Mouse (Mus musculus) ovary, postnatal 10 days (tissue): ENCODE data around the gene Lrrc10.
"Not testable (repeated sequence)": the region's sequence is repeated elsewhere in the genome, so short reads cannot be mapped to it uniquely, and the experiment has no call there.

Experiments used
- DNase-seq: peaks from one replicate; pipeline ENCODE4 v3.0.0; 2022; ENCODE audit warnings: low spot score

Lrrc10 gene

DNA sequence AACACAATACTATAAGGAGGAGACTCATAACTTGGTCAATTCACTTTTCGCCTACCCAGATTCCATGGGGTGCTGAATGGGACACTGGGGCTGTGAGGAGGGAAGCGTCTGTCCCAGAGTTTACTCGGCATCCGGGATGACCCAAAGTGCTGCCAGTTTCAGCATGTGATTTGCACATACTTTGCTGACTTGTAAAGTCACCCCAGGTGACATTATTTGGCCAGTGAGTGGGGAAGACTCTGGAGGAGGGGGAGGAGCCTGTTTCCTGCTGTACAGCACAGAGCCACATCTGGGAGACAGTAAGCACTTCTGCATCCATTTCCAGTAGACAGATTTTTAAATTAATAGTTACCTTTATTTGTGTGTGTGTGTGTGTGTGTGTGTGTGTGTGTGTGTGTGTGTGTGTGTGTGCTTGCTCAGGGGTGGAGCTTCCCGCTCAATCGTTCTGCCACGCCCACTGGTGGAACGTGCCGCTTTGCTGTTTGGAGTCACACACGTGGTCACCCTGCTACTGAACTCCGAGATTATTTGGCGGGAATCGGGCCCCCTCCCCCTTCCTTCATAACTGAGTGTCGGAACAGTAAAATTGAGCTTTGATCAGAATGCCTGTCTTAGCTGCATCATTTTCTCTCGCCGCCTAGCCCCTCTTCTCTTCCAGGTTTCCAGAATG is 1.5 kb upstream of the Lrrc10 start:
- DNase-seq: not testable (repeated sequence)

DNA sequence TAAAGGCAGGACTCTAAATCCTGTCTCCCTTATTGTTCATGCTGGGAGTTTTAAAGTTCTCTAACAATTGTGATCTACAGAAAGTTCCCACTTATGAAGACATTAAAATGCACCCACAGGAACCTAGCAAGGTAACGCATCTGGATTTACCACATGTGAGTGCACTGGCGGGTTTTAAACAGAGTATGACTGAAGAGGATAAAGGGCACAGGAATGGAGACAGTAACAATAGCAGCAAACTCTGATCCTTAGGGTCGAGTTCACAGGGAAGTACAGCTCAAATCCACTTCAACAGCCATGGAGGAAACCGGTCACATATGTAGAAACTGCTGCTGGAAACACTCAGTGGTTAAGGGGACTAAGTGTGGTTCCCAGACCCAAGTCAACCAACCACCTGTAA is 4.1 kb downstream of the Lrrc10 start:
- no peak for DNase-seq

DNA sequence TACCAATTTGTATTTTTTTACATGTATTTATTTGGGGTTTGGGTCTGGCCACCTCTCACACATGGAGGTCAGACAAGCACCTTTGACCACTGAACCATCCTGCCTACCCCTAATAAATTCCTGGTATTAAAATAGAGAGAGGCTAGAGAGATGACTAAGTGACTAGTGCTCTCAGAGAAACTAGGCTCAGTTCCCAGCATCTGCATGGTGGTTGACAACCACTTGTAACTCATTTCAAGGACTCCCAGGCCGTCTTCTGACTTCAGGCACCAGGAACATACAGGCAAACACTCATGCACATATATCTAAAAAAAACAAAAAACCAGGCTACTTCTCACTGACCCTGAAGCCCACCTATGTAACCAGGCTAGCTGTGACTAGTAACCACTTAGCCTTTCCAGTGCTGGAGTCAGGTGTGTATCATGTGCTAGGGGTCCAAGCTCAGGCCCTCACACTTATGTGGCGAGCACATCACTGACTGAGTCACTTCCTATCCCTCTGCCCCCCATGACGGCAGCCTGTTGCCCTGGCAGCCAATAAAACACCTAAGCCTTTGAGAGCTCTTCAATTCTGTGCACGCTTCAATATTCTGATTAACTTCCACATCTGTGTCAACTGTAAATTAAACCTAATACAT is 4.9 kb downstream of the Lrrc10 start:
- DNase-seq: no peak

DNA sequence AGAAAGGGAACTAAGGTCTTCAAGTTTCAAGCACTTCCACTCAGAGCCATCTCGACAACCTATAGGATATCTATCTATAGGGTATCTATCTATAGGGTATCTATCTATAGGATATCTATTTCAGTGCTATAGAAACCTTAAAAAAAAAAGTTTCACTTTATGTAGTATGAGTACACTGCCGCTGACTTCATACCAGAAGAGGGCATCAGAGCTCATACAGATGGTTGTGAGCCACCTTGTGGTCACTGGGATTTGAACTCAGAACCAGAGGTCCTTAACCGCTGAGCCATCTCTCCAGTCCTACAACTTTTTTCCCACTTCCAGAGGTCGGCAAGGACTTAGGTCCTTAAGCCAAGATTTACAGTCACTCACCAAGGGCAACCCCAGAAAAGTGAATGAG is 10.5 kb downstream of the Lrrc10 start:
- no peak for DNase-seq

DNA sequence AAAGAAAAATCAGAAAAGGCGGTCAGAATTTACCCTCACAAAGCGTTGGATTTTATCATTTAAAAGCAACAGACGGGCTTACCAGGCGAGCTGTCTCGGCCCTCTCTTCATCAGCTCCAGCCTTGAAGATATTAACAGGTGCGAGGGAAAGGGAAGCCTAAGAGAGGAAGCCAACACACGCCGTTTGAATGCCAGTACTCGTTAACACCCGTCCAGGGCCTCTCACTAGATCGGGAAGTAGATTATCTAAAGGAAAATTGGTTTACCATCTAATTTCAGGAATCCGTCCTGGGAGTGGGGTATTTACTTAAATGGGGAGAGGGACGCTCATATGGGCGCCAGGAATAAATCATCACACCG is 17.7 kb downstream of the Lrrc10 start:
- no peak for DNase-seq

DNA sequence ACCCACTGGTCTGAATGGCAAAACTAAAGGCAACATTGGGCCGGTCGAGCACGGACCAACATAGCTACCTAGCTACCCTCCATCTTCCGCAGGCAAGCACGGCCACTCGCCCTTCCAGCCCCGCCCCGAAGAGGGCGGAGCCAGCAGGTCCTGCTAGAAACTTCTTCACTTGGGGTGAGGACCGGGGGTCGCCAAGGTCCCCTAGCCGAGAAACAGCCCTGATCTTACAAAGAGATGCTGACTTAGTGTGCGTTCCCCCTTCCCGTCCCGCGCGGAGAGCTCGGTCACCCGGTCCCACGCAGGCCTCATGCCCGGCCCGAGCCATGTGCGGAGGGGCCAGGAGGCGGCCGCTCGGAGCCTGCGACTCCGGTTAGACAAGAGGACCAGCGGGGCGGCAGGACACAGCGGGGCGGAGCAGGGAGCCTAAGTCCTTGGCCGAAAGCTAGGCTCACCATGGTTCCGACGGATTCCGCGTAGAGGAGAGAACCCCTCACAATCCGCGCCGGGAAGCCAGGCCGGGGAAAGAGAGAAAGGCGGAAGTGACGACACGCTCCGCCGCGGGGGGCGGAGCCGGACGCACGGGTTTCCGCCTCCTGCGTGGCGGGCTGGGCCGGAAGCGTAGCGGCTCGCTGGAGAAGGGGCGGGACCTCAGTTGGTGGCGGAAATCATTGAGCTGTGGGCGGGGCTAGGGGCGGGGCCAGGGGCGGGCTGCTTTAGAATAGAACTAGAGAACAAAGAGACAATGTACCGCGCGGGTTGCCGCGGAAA is 18.3 kb downstream of the Lrrc10 start, which contains the start of gene Cct2:
Cct2 (minus strand) TSS at position 561 of the 768 bp plus-strand sequence.
- peak; percentile 66 for DNase-seq

DNA sequence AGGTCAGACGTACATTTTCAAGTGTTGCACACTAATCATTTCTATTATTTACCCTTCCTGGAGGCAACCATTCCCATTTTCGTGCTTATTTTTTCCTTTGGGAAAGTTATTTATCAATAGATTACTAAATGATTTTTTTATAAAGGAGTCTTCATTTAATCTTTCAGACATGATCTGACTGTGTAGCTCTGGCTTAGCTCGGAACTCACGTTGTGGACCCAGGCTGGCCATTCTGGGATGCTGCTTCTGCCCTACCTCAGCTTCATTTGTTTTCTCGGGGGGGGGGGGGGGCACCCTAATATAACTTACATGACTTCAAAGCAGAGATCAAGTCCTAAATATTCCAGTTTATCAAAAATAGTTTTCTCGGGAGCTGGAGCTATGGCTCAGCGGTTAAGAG is 18.9 kb downstream of the Lrrc10 start:
- no peak for DNase-seq

DNA sequence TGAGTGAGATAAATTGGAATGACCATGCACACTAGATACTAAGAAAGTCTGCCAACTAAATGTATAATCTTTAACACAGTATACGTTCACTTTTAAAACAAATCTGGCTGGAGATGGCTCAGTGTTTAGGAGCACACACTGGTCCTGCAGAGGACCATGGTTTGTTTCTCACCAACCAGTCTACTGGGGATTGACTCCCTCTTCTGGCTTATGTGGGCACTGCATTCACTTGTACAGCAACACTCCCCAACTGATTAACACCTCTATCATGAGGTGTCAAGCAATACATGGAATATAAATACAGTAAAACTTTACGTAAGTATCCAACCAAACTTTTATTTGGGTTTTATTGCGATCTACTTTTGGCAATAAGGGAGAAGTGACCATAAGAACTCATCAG is 24.0 kb downstream of the Lrrc10 start:
- no peak for DNase-seq

DNA sequence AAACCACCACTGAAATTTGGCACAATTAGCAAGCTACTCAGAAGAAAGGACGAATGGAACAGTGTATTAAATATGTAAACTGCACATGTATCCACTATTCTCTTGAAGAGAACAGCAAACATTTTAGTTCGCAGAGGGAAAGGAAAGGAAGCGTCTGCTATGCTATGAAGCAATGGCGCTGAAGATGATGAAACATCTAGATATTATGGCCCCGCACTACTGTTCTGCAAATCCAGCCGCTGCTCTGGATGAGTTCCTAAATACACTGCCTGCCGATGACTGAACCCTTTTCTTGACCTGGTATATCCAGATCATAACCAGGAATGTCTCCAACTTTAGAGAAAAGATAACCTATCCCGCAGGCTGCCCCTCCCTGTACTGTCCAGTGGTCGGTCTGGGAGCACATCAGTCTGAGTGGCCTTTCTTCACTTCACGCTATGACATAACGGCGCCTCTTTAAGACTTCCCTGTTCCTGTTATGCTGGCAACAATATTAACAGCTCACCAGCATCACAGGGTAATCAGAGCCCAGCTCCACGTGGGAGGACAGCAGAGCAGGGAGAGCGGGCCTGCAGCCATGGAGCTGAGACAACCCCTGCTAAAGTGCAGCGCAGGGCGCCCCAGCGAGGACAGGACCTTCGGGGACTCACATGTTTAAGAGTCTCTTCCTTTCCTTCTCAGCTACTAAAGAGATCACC is 27.2 kb downstream of the Lrrc10 start:
- no peak for DNase-seq

DNA sequence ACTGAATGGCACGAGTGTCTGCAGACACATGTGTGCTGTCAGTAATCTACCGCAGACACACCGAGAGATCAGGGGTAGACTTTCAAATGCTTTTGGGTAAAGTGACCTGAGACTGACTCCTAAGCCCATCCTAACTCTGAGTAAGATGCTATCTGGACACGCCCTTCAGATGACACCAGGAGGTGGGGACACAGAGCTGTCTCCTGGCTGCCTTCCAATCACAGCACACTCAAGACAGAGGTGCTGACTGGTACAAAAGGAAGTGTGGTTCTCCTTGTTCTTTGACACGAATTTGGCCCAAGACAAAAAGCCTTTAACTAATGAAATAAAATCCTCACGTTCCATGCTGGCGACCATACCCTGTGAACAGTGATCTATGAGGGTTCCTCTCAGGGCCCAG is 28.0 kb downstream of the Lrrc10 start:
- no peak for DNase-seq

DNA sequence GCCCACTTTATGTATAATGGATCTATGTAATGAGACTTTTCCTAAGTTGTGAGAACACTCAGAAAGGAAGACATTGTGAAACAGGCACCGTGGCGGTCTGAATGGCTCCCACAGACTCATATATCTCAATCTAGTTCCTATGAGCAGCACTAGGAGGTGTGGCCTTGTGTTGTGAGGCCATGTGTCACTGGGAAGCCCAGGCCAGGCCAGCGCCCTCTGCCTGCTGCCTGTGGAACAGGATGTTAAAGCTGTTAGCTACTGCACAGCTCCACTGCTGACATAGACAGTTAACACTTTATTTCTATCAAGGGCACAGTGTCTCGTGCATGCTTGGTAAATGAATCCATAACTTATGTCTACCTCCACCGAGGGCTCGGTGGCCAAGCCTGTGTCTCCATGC is 33.1 kb downstream of the Lrrc10 start:
- DNase-seq: no peak

DNA sequence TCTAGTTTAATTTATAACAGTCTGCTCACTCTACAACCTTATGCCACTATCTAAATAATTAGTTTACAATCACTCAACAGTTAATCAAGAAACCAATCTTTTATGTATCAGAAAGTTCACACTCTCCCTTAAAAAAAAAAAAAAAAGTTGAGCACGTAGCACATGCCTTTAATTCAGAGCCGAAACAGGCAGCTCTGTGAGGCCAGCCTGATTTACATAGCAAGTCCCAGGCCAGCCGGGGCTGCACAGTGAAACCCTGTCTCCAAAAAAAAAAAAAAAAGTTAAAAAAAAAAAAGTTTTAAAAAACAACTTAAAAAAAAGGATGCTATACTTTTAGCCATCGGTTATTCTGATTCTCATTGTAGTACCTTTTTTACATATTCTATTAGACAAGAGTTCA is 36.2 kb downstream of the Lrrc10 start:
- no peak for DNase-seq

DNA sequence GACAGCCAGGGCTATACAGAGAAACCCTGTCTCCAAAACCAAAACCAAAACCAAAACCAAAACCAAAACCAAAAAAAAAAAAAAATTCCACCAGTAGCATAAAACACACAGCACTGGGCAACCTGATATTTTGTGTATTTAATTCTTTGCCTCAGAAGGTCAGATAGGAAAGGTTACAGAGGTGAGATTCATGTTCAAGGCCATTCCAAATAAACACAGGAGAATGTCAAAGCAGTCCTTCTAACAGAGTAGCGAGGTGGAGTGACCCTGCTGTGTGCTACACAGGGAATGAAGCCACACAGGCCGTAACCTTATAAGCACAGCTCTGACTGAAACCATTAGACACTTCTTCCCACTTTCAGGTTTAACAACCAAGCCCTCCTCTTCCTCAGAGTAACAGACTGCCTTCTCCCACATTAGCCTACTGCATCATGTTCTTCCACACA is 36.8 kb downstream of the Lrrc10 start:
- DNase-seq: no peak

DNA sequence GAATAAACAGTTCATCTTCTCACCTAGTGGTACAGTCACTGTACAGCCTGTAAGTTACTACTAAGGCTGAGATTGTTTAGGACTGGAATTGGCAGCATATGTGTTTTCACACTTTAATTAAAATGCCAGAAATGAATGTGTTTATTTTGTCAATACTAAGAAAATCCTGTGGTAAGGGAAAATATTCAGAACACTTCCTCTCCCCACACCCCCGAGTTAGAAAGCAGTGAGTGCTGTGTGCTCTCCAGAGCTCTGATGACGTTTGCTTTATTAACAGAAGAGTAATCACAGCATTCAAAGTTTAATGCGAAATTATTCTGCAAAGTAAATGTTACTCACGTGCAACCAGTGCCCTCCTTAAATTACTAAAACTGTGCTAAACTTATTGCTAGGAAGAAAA is 44.5 kb downstream of the Lrrc10 start:
- DNase-seq: no peak

DNA sequence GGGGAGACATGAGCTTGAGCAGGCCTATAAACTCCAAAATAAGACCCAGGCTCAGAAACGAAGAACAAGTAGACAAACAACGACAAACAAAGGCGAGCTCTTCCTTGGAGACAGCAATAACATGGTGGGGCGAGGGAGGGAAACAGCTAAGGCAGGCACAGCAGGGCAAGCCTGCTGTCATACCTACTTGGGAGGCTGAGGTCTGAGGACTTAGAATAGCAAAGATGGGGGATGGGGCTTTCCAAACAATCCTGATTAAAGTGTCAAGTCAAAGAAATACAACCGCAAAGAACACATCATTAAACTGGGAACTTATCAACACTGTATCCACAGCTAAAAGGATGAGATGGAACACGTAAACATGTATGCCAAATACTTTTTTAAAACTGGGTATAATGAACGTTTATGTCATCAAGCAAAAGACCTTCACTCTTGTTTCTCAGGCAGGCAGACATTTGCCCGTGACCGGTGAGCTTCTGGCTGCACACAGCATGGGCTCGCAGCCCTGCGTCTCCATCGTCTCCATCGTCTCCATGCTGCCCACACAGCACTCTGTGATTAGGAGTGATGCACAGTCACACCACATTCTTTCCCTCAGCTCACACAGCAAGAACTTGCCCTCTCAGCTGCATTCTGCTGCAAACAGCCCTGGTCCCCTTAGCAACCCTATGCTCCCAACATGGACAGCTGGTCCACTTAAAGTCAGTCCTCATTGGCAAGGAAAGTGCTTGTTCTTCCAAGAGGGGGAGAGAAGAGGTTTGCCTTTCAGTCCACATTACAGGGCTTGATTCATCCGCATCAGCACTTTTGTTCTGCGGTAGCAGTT is 49.6 kb downstream of the Lrrc10 start:
- no peak for DNase-seq

DNA sequence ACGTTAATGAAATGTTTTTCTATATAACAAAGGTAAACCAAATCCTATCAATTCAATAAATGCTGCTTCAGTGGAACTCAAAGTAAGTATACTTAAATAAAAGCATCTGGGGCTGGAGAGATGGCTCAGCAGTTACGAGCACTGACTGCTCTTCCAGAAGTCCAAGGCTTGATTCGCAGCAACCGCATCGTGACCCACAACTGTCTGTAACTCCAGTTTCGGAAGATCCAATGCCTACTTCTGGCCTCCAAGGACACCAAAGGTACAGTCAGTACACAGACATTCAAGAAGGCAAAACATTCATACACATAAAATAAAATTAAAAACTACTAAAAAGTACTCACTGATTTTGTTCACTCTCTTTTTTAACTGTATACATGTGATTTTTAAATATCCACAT is 51.0 kb downstream of the Lrrc10 start:
- DNase-seq: no peak
